Mouse (Mus musculus) small intestine, adult 2 months (tissue): Measurements from ENCODE around the gene Pigm. TPM values are rescaled to one million over a fixed set of nuclear protein-coding genes. Genes with fewer than 3 reads are reported as not detected.
A peak's percentile ranks its signal among the peaks of the same experiment; 100 is the strongest.

Source experiments
- H3K27ac ChIP-seq: fragments of 200-500 bp; 2 replicates; pipeline ENCODE4 v1.5.1; 2012; ENCODE audit warnings: low read depth, low read length, control low read depth, inconsistent platforms; ENCODE audit not compliant: insufficient read depth
- H3K27me3 ChIP-seq: fragments of 200-500 bp; 2 replicates; pipeline ENCODE4 v1.6.1; 2012; ENCODE audit warnings: mild to moderate bottlenecking, moderate library complexity, low read length, inconsistent platforms; ENCODE audit not compliant: control insufficient read depth, insufficient read depth
- H3K36me3 ChIP-seq: fragments of 200-500 bp; 2 replicates; pipeline ENCODE4 v1.6.1; 2012; ENCODE audit warnings: mild to moderate bottlenecking, low read length, control low read depth, inconsistent platforms; ENCODE audit not compliant: control insufficient read depth, insufficient read depth
- H3K4me1 ChIP-seq: fragments of 200-500 bp; 2 replicates; pipeline ENCODE4 v1.6.1; 2012; ENCODE audit warnings: low read length, inconsistent platforms, mixed read lengths; ENCODE audit not compliant: control insufficient read depth, insufficient read depth, insufficient read length
- H3K4me3 ChIP-seq: fragments of 200-500 bp; 2 replicates; pipeline ENCODE4 v1.5.1; 2012; ENCODE audit warnings: low read depth, mild to moderate bottlenecking, control low read depth, inconsistent platforms, low read length, moderate library complexity
- CTCF ChIP-seq: fragments of 200-500 bp; IDR thresholded peaks from 2 replicates; pipeline ENCODE4 v1.5.1; 2012; ENCODE audit warnings: low read depth, mild to moderate bottlenecking, control low read depth, inconsistent platforms, low read length, moderate library complexity, mixed read lengths; ENCODE audit not compliant: insufficient replicate concordance, insufficient read length; ENCODE audit errors: extremely low read depth
- POLR2A ChIP-seq: fragments of 200-500 bp; IDR thresholded peaks from 2 replicates; pipeline ENCODE4 v1.6.1; 2012; ENCODE audit warnings: low read depth, mild to moderate bottlenecking, control low read depth, inconsistent platforms, low read length, moderate library complexity
- WGBS: fragments of 180-500 bp; shearing (Covaris S2); methylation state at CpG from one replicate; pipeline ENCODE4 v1.1.7; 2018; 5-methylcytosine and 5-hydroxymethylcytosine counted together
- polyA plus RNA-seq: library from polyadenylated mRNA; depleted of rRNA; stranded (reverse); fragments of >200 nt; gene quantifications from 2 replicates; pipeline ENCODE4 v1.2.3, GENCODE M21; 2012

Gene Pigm
- polyA plus RNA-seq, 1 experiment, result 4.8 TPM

DNA sequence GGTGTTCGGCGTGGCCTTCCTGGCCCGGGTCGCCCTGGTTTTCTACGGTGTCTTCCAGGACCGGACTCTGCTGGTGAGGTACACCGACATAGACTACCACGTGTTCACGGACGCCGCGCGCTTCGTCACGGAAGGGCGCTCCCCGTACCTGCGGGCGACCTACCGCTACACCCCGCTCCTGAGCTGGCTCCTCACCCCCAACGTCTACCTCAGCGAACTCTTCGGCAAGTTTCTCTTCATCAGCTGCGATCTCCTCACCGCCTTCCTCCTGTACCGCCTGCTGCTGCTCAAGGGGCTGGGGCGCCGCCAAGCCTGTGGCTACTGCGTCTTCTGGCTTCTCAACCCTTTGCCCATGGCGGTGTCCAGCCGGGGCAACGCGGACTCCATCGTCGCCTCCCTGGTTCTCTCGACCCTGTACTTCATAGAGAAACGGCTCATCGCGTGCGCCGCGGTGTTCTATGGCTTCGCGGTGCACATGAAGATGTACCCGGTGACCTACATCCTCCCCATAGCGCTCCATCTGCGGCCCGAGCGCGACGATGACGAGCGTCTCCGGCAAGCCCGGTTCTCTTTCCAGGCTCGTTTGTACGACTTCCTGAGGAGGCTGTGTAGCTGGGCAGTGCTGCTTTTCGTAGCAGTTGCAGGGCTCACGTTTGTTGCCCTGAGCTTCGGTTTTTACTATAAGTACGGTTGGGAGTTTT, 562 bp downstream of the Pigm start:
- WGBS, result 2% methylated on average over 62 of the region's 62 CpGs
- no peak for TF ChIP-seq CTCF
- no peak for TF ChIP-seq POLR2A
- peak overlapping the region; percentile 91 for H3K4me3 ChIP-seq
- peaks cover 3% of the 10 kb centered on the region for H3K36me3 ChIP-seq
- H3K4me1 ChIP-seq, result peaks cover 11% of the 10 kb centered on the region; the same call in 1 of the 2 replicates
- no peaks in the 10 kb centered on the region for H3K27me3 ChIP-seq
- H3K27ac ChIP-seq, result 0 out of 2 replicates have a peak overlapping the region, but pooled peaks have one; percentile 15

DNA sequence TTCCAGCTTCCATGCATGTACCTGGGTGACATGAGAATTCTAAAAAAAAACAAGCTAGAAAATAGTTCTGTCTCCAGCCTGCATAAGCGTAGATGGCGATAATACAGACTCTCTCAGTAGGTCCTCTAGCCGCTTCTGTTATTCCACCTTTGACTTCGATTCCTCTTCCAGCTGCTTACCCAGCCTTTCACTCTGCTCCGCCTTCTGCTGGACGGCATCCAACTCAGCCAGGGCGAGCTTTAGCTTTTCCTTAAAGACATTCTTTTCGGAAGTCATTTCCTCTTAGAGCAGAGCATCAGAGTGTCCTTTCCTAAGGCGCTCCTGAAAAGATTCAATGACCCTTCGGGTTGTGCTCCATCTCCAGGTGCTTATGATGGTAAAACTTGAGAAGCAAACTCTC, 3.7 kb downstream of the Pigm start:
- H3K36me3 ChIP-seq, result peaks cover 3% of the 10 kb centered on the region
- TF ChIP-seq CTCF, result no peak
- no peak for TF ChIP-seq POLR2A
- no peak overlapping the region for H3K4me3 ChIP-seq
- H3K27me3 ChIP-seq, result no peaks in the 10 kb centered on the region
- H3K4me1 ChIP-seq, result peaks cover 11% of the 10 kb centered on the region; the same call in 1 of the 2 replicates
- H3K27ac ChIP-seq, result no peak overlapping the region
- 34% methylated on average over 10 of the region's 10 CpGs for WGBS

GRCm38 (mm10) chr1:172382090-172382489, 5.7 kb downstream of the Pigm start:
- Histone ChIP-seq H3K27ac (no peak overlapping the region), H3K36me3 (peaks cover 3% of the 10 kb centered on the region), H3K4me3 (no peak overlapping the region), H3K27me3 (peaks cover 4% of the 10 kb centered on the region; the same call in 1 of the 2 replicates), H3K4me1 (peaks cover 9% of the 10 kb centered on the region; the same call in 1 of the 2 replicates)
- 39% methylated on average over 1 of the region's 1 CpGs for WGBS
- TF ChIP-seq POLR2A (no peak), CTCF (no peak)

- Histone ChIP-seq H3K36me3 (no peaks in the 10 kb centered on the region; the same call in 1 of the 2 replicates), H3K4me1 (peaks cover 3% of the 10 kb centered on the region; the same call in 1 of the 2 replicates), H3K27ac (no peak overlapping the region), H3K4me3 (no peak overlapping the region), H3K27me3 (peaks cover 11% of the 10 kb centered on the region)
- WGBS, result 92% methylated on average over 5 of the region's 5 CpGs
- TF ChIP-seq CTCF (no peak), POLR2A (no peak)
Measured at GRCm38 (mm10) chr1:172387246-172387645, 10.9 kb downstream of the Pigm start.

DNA sequence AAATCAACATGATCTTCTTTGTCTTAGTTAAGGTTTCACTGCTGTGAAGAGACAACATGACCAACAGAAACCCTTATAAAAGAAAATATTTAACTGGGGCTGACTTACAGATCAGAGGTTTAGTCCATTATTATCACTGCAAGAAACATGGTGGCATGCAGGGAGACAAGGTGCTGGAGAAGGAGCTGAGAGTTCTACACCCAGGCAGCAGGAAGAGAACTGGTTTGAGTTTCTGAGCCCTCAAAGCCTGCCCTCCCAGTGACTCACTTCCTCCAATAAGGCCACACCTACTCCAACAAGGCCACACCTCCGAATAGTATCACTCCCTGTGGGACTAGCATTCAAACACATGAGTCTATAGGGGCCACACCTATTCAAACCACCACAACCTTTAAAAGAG, 14.4 kb downstream of the Pigm start:
- WGBS, result 17% methylated on average over 1 of the region's 1 CpGs
- TF ChIP-seq CTCF, result no peak
- TF ChIP-seq POLR2A, result no peak
- Histone ChIP-seq H3K36me3 (no peaks in the 10 kb centered on the region), H3K27me3 (peaks cover 19% of the 10 kb centered on the region), H3K4me3 (no peak overlapping the region), H3K4me1 (peaks cover 5% of the 10 kb centered on the region; the same call in 1 of the 2 replicates), H3K27ac (no peak overlapping the region)

DNA sequence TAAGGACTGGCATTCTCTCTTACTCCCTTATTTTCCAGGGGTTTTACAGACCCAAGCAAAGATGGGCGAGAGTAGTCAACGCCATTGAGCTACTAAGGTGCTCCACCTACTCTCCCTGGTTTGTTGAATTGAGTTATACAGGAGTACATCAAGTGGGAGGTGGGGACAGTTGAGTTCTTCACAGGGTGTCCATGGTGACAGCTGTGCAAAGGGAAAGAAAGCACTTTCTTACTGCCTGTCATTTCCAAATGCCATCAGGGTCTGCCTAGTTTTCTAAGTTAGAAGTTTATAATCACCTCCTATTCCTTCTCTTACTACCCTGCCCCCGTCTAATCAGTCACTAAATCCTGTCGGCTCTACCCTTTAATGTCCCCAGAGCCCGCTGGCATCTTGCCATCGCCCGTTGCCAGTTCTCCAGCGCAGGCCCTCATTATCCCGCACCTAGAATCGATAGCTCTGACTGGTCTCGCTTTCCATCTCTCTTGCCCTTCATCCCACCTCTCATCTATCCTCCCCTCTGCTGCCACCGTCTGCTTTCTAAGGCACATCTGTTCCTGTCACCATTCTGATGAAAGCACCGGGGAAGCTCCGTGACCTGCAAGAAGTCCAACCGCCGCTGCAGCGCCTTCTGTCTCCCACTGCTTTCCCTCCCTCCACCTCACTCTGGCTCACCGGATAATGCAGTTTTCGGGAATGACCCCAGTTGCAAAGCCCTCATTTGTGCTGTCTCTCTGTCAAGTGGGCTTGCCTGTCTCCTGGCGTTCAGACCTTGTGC, 15.6 kb downstream of the Pigm start:
- 16% methylated on average over 20 of the region's 20 CpGs for WGBS
- Histone ChIP-seq H3K27me3 (peaks cover 15% of the 10 kb centered on the region), H3K36me3 (no peaks in the 10 kb centered on the region), H3K27ac (no peak overlapping the region), H3K4me3 (no peak overlapping the region), H3K4me1 (peaks cover 5% of the 10 kb centered on the region; the same call in 1 of the 2 replicates)
- TF ChIP-seq POLR2A, result no peak
- TF ChIP-seq CTCF, result no peak

- TF ChIP-seq CTCF (no peak), POLR2A (no peak)
- no peak overlapping the region for H3K4me3 ChIP-seq
- 58% methylated on average over 2 of the region's 2 CpGs for WGBS
- no peaks in the 10 kb centered on the region for H3K36me3 ChIP-seq
- peaks cover 15% of the 10 kb centered on the region for H3K27me3 ChIP-seq
- H3K4me1 ChIP-seq, result peaks cover 7% of the 10 kb centered on the region; the same call in 1 of the 2 replicates
- no peak overlapping the region for H3K27ac ChIP-seq
Measured at GRCm38 (mm10) chr1:172392643-172393170, 16.4 kb downstream of the Pigm start.
